16 mouse cellular contexts compared by ENCODE assay signal in genomic region chr15:67626704-67627287, GRCm38 (mm10).
"Had no signal": no experiment of that assay in that cellular context is flagged by ENCODE, and none has a peak within 500 bp of the region (broad histone marks: within the 10 kb centered on the region; RNA-seq: fewer than 3 reads in every experiment).

No protein-coding gene starts in this region.

- H3K4me2 ChIP-seq: limb, embryonic 12.5 days; lung, embryonic 15.5 days; midbrain, embryonic 13.5 days had no signal

- H3K9me3 ChIP-seq: lung, embryonic 15.5 days; midbrain, embryonic 13.5 days had no signal

- ATAC-seq: midbrain, embryonic 13.5 days; midbrain, embryonic 16.5 days had no signal

- H3K4me1 ChIP-seq: limb, embryonic 12.5 days; lung, embryonic 15.5 days; megakaryocyte, embryonic 14.5 days; midbrain, embryonic 10.5 days; midbrain, embryonic 13.5 days had no signal

- H3K27me3 ChIP-seq: limb, embryonic 12.5 days; lung, embryonic 15.5 days; megakaryocyte, embryonic 14.5 days; midbrain, embryonic 13.5 days had no signal

- H3K4me3 ChIP-seq: layer of hippocampus, adult 2 months; limb, embryonic 12.5 days; lung, embryonic 15.5 days; megakaryocyte, embryonic 14.5 days; midbrain, embryonic 10.5 days; midbrain, embryonic 13.5 days had no signal

- H3K9ac ChIP-seq: limb, embryonic 12.5 days; liver, embryonic 14.5 days; lung, embryonic 15.5 days; midbrain, embryonic 13.5 days had no signal

- DNase-seq: kidney, postnatal 25 days; layer of hippocampus, adult 9-11 months; lung, adult 18-20 months; lung, postnatal 10 days; lung, postnatal 36 days; thymus, adult 18-20 months; thymus, postnatal 36 days had no signal

- H3K27ac ChIP-seq: kidney, postnatal 0 days; layer of hippocampus, adult 2 months; limb, embryonic 12.5 days; liver, embryonic 14.5 days; lung, embryonic 15.5 days; midbrain, embryonic 10.5 days; midbrain, embryonic 13.5 days had no signal

- H3K36me3 ChIP-seq: limb, embryonic 12.5 days; lung, embryonic 15.5 days; midbrain, embryonic 10.5 days; midbrain, embryonic 13.5 days had no signal
